Comparison of ENCODE assay signal across 23 mouse cellular contexts in the genomic region with DNA sequence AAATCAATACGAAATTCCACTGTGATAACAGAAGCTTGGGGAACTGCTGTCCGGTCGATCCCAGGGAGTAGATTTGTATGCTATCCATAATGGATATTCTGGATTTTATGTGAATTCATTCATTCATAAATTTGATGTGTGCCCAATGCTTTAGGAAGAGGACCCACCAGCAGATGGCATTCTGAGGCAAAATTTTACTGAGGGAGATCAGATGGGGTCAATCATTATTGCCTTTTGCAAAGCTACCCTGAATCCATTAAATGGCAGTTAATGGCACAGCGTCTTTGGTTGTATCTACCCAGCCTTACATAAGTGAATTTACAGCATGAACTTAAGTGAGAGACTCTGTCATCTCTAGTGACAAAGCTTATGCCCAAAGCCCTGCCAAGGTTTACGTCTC. TPM values are rescaled to one million over a fixed set of nuclear protein-coding genes. Genes with fewer than 3 reads are reported as not detected.
DNase-seq lines count a peak whose midpoint lies in the region; ATAC-seq lines count a peak whose summit lies in the region.
"Had no signal": no experiment of that assay in that cellular context is flagged by ENCODE, and none has a peak within 500 bp of the region (broad histone marks: within the 10 kb centered on the region; RNA-seq: fewer than 3 reads in every experiment).

No protein-coding gene starts in this region.

- H3K9me3 ChIP-seq in hindbrain, embryonic 13.5 days = no peaks in the 10 kb centered on the region
- H3K9me3 ChIP-seq in hindbrain, embryonic 11.5 days (ENCODE audit: control insufficient read depth, low read length) = no peaks in the 10 kb centered on the region
- no peaks in the 10 kb centered on the region for H3K9me3 ChIP-seq in midbrain, embryonic 13.5 days
- no peaks in the 10 kb centered on the region for H3K9me3 ChIP-seq in midbrain, embryonic 10.5 days (replicated peaks)
- H3K9me3 ChIP-seq in midbrain, embryonic 16.5 days (replicated peaks; ENCODE audit: control insufficient read depth, low read length, poor library complexity, severe bottlenecking) = no peaks in the 10 kb centered on the region
- H3K9me3 ChIP-seq: embryonic facial prominence, embryonic 15.5 days; liver, embryonic 13.5 days; lung, embryonic 15.5 days; stomach, embryonic 15.5 days had no signal

- 73% methylated on average over 5 of the region's 5 CpGs for WGBS in hindbrain, embryonic 13.5 days
- WGBS in hindbrain, embryonic 11.5 days = 86% methylated on average over 5 of the region's 5 CpGs
- 76% methylated on average over 5 of the region's 5 CpGs for WGBS in midbrain, embryonic 13.5 days
- 88% methylated on average over 5 of the region's 5 CpGs for WGBS in midbrain, embryonic 10.5 days
- 67% methylated on average over 5 of the region's 5 CpGs for WGBS in midbrain, embryonic 16.5 days

- peak overlapping the region; percentile 36; the same call in 1 of the 2 replicates for H3K4me3 ChIP-seq in hindbrain, embryonic 13.5 days
- no peak overlapping the region for H3K4me3 ChIP-seq in hindbrain, embryonic 11.5 days (ENCODE audit: low read depth, low read length)
- 0 out of 2 replicates have a peak overlapping the region, but pooled peaks have one; percentile 12 for H3K4me3 ChIP-seq in midbrain, embryonic 13.5 days (replicated peaks)
- no peak overlapping the region for H3K4me3 ChIP-seq in midbrain, embryonic 10.5 days
- H3K4me3 ChIP-seq in midbrain, embryonic 16.5 days (ENCODE audit: low read depth, low read length) = peak overlapping the region; percentile 42
- H3K4me3 ChIP-seq: embryonic facial prominence, embryonic 15.5 days; liver, embryonic 13.5 days; lung, embryonic 15.5 days; myocyte; stomach, embryonic 15.5 days had no signal

- H3K4me1 ChIP-seq in hindbrain, embryonic 13.5 days (replicated peaks) = peaks cover 17% of the 10 kb centered on the region
- H3K4me1 ChIP-seq in hindbrain, embryonic 11.5 days (replicated peaks; ENCODE audit: control insufficient read depth, insufficient read depth, low read length) = no peaks in the 10 kb centered on the region
- 0 out of 2 replicates have a peak, but pooled peaks cover 4% of the 10 kb centered on the region for H3K4me1 ChIP-seq in midbrain, embryonic 13.5 days (replicated peaks)
- H3K4me1 ChIP-seq in midbrain, embryonic 10.5 days = peaks cover 15% of the 10 kb centered on the region
- H3K4me1 ChIP-seq in midbrain, embryonic 16.5 days (ENCODE audit: control insufficient read depth, insufficient read depth, low read length) = 0 out of 2 replicates have a peak, but pooled peaks cover 2% of the 10 kb centered on the region
- H3K4me1 ChIP-seq: embryonic facial prominence, embryonic 15.5 days; liver, embryonic 13.5 days; lung, embryonic 15.5 days; stomach, embryonic 15.5 days had no signal

- H3K4me2 ChIP-seq in hindbrain, embryonic 13.5 days = peak overlapping the region; percentile 52
- no peak overlapping the region for H3K4me2 ChIP-seq in hindbrain, embryonic 11.5 days (replicated peaks; ENCODE audit: low read depth, low read length)
- peak overlapping the region; percentile 22 for H3K4me2 ChIP-seq in midbrain, embryonic 13.5 days (replicated peaks)
- peak overlapping the region; percentile 40 for H3K4me2 ChIP-seq in midbrain, embryonic 16.5 days (ENCODE audit: low read length)
- H3K4me2 ChIP-seq: embryonic facial prominence, embryonic 15.5 days; liver, embryonic 13.5 days; lung, embryonic 15.5 days; stomach, embryonic 15.5 days had no signal

- no peak overlapping the region for H3K27ac ChIP-seq in hindbrain, embryonic 13.5 days
- H3K27ac ChIP-seq in hindbrain, embryonic 11.5 days (ENCODE audit: low read depth, low read length) = no peak overlapping the region
- H3K27ac ChIP-seq in midbrain, embryonic 13.5 days = no peak overlapping the region
- no peak overlapping the region for H3K27ac ChIP-seq in midbrain, embryonic 10.5 days (replicated peaks)
- no peak overlapping the region for H3K27ac ChIP-seq in midbrain, embryonic 16.5 days (ENCODE audit: low read length)
- H3K27ac ChIP-seq: embryonic facial prominence, embryonic 15.5 days; liver, embryonic 13.5 days; lung, embryonic 15.5 days; stomach, embryonic 15.5 days had no signal

- H3K9ac ChIP-seq in hindbrain, embryonic 13.5 days = no peak overlapping the region
- no peak overlapping the region for H3K9ac ChIP-seq in hindbrain, embryonic 11.5 days (ENCODE audit: low read depth, low read length)
- no peak overlapping the region for H3K9ac ChIP-seq in midbrain, embryonic 13.5 days (replicated peaks)
- H3K9ac ChIP-seq in midbrain, embryonic 16.5 days (ENCODE audit: low read depth, low read length) = no peak overlapping the region
- H3K9ac ChIP-seq: embryonic facial prominence, embryonic 15.5 days; liver, embryonic 13.5 days; lung, embryonic 15.5 days; stomach, embryonic 15.5 days had no signal

- 0 out of 2 replicates have a peak, but pooled peaks cover 5% of the 10 kb centered on the region for H3K27me3 ChIP-seq in hindbrain, embryonic 13.5 days
- no peaks in the 10 kb centered on the region for H3K27me3 ChIP-seq in hindbrain, embryonic 11.5 days (ENCODE audit: control insufficient read depth, insufficient read depth, low read length)
- H3K27me3 ChIP-seq in midbrain, embryonic 13.5 days = no peaks in the 10 kb centered on the region
- H3K27me3 ChIP-seq in midbrain, embryonic 10.5 days (ENCODE audit: low read depth, poor library complexity, severe bottlenecking) = no peaks in the 10 kb centered on the region
- no peaks in the 10 kb centered on the region for H3K27me3 ChIP-seq in midbrain, embryonic 16.5 days (ENCODE audit: control insufficient read depth, insufficient read depth, low read depth, low read length)
- H3K27me3 ChIP-seq: liver, embryonic 13.5 days; lung, embryonic 15.5 days; stomach, embryonic 15.5 days had no signal

- peak; percentile 36 to 38 for DNase-seq in cerebellum, postnatal 10 days
- DNase-seq in cerebellum, postnatal 36 days = no peak
- DNase-seq in hindbrain, embryonic 11.5 days (ENCODE audit: low spot score) = no peak
- no peak for DNase-seq in midbrain, embryonic 10.5 days (ENCODE audit: low spot score)
- no peak for DNase-seq in yolk sac, embryonic 10.5 days (ENCODE audit: low spot score)
- DNase-seq: adrenal gland, adult 2 months; embryo, embryonic 11 days; gastrocnemius, postnatal 14 days; kidney, adult 2 months; kidney, postnatal 14 days; layer of hippocampus, postnatal 36 days; liver, embryonic 13.5 days; right cerebral cortex, adult 18-20 months; thymus, adult 2 months had no signal

- no peak for ATAC-seq in hindbrain, embryonic 13.5 days (ENCODE audit: low FRiP score)
- no peak for ATAC-seq in hindbrain, embryonic 11.5 days (ENCODE audit: low FRiP score)
- no peak for ATAC-seq in midbrain, embryonic 13.5 days
- no peak for ATAC-seq in midbrain, embryonic 16.5 days

- H3K36me3 ChIP-seq in hindbrain, embryonic 13.5 days = no peaks in the 10 kb centered on the region
- no peaks in the 10 kb centered on the region for H3K36me3 ChIP-seq in hindbrain, embryonic 11.5 days (ENCODE audit: control insufficient read depth, insufficient read depth, low read length)
- no peaks in the 10 kb centered on the region for H3K36me3 ChIP-seq in midbrain, embryonic 13.5 days
- H3K36me3 ChIP-seq in midbrain, embryonic 10.5 days = no peaks in the 10 kb centered on the region
- H3K36me3 ChIP-seq in midbrain, embryonic 16.5 days (ENCODE audit: control insufficient read depth, insufficient read depth, low read length) = no peaks in the 10 kb centered on the region
- H3K36me3 ChIP-seq: embryonic facial prominence, embryonic 15.5 days; liver, embryonic 13.5 days; lung, embryonic 15.5 days; stomach, embryonic 15.5 days had no signal

RNA-seq across cellular contexts. Expression of gene Trpc7, which starts 1.2 kb away (rescaled TPM):
- polyA plus RNA-seq in hindbrain, embryonic 13.5 days (2015; fragmentation: Nextera tagmentation; extraction: Ambion mirVana) = 2.6 and 2.9 TPM in 2 replicates
- 0.06 and 0.48 TPM in 2 replicates for polyA plus RNA-seq in hindbrain, embryonic 11.5 days (2014; fragmentation: Nextera tagmentation; extraction: Ambion mirVana)
- polyA plus RNA-seq in midbrain, embryonic 13.5 days (2015; fragmentation: Nextera tagmentation; extraction: Ambion mirVana) = 2.2 and 2.7 TPM in 2 replicates
- not detected in 2 replicates for polyA plus RNA-seq in midbrain, embryonic 10.5 days (2016; fragmentation: Nextera tagmentation; extraction: Ambion mirVana)
- 6.6 and 6.7 TPM in 2 replicates for polyA plus RNA-seq in midbrain, embryonic 16.5 days (2015; fragmentation: Nextera tagmentation; extraction: Ambion mirVana)
- polyA plus RNA-seq: embryonic facial prominence, embryonic 15.5 days; heart, postnatal 0 days; kidney, adult 2 months; liver, embryonic 13.5 days; spleen, adult 2 months had no signal

Comparison
In these comparisons a context has a peak if more than half of its experiments do, and no peak if none do; other contexts are left out.
1. DNase-seq: peak in cerebellum, postnatal 10 days (2 of 2); none in cerebellum, postnatal 36 days (0 of 2), hindbrain, embryonic 11.5 days (single experiment), midbrain, embryonic 10.5 days (single experiment) and yolk sac, embryonic 10.5 days (single experiment).
2. H3K4me3 ChIP-seq: peak in hindbrain, embryonic 13.5 days (single experiment), midbrain, embryonic 13.5 days (single experiment) and midbrain, embryonic 16.5 days (single experiment); none in hindbrain, embryonic 11.5 days (single experiment) and midbrain, embryonic 10.5 days (single experiment).